Mouse (Mus musculus) spleen, adult 12 weeks (tissue): Measurements from ENCODE around the gene Inhba.

ENCODE experiments used
- DNase-seq: peaks from one replicate; pipeline ENCODE4 v3.0.0; 2022; ENCODE audit warnings: low spot score

Inhba gene

GRCm38 (mm10) chr13:16023070-16024039 lies 11.7 kb downstream of the Inhba start:
- no peak for DNase-seq

GRCm38 (mm10) chr13:16030557-16031057 lies 19.0 kb downstream of the Inhba start:
- DNase-seq = no peak

- no peak for DNase-seq
These were observed 20.8 kb downstream of the Inhba start for GRCm38 (mm10) chr13:16032425-16032824.

- DNase-seq = no peak
These were observed 21.4 kb downstream of the Inhba start for GRCm38 (mm10) chr13:16032935-16033592.

GRCm38 (mm10) chr13:16069079-16069478 lies 57.4 kb downstream of the Inhba start:
- DNase-seq = no peak

- DNase-seq = no peak
These were observed 65.6 kb downstream of the Inhba start for GRCm38 (mm10) chr13:16077276-16077675.

- no peak for DNase-seq
These were observed 66.6 kb downstream of the Inhba start for GRCm38 (mm10) chr13:16078216-16078731.

GRCm38 (mm10) chr13:16080205-16080604 lies 68.6 kb downstream of the Inhba start:
- DNase-seq = no peak
